Mouse (Mus musculus) inflammation-experienced regulatory T-cells (primary cell): ENCODE measurements around the gene Trim59. TPM values are rescaled to one million over a fixed set of nuclear protein-coding genes. Genes with fewer than 3 reads are reported as not detected.

Experiments
- polyA plus RNA-seq, 2 experiments: library from polyadenylated mRNA; unstranded; fragments of 100-300 nt; shearing (Covaris generic); gene quantifications; one replicate each; pipeline ENCODE4 v1.2.1; 2017

The Trim59 gene
- 100 to 1,000 TPM; 111 to 244 TPM for polyA plus RNA-seq

GRCm38 (mm10) chr3:69044645-69045399 lies at the start of gene Trim59:
Gene Trim59, minus strand, starts transcription at chr3:69044755.

GRCm38 (mm10) chr3:69004437-69005337 lies 39.9 kb downstream of the Trim59 start, which contains the start of the genes Ift80 and Smc4:
Gene Ift80, minus strand, starts transcription at chr3:69004570.
Gene Smc4, plus strand, starts transcription at chr3:69004738.

Other genes starting within 250 kb of the Trim59 start
- gene 1110032F04Rik, start 175.2 kb downstream of the Trim59 start, polyA plus RNA-seq = 10 to 100 TPM; 16.4 to 20.6 TPM
- gene Ift80, start 40.2 kb downstream of the Trim59 start, polyA plus RNA-seq = 100 to 1,000 TPM in 1 of 2 experiments, 10 to 100 TPM in 1; 82.3 to 171 TPM
- gene Smc4, start 40.0 kb downstream of the Trim59 start, polyA plus RNA-seq = 100 to 1,000 TPM; 335 to 545 TPM
- 100 to 1,000 TPM; 123 to 143 TPM for gene Kpna4, start 82.4 kb upstream of the Trim59 start, polyA plus RNA-seq
- gene Arl14, start 177.7 kb upstream of the Trim59 start, polyA plus RNA-seq = under 1 TPM in 1 of 2 experiments, not detected in 1; 0.17 TPM